Mouse (Mus musculus): ENCODE data around the gene Zcwpw1. TPM values are rescaled to one million over a fixed set of nuclear protein-coding genes. Genes with fewer than 3 reads are reported as not detected.
"Not testable (repeated sequence)": the region's sequence is repeated elsewhere in the genome, so short reads cannot be mapped to it uniquely, and the experiment has no call there.

Gene Zcwpw1
- total RNA-seq, 2 experiments from 2014 or later, result 5.2 to 7.1 TPM

- DNase-seq, result not testable (repeated sequence)
These were observed 48.4 kb downstream of the Zcwpw1 start, which contains the start of gene Pilra for GRCm38 (mm10) chr5:137835966-137836520. TSS of gene Pilra (minus strand) at chr5:137836281.

GRCm38 (mm10) chr5:137836611-137837010 lies 49.0 kb downstream of the Zcwpw1 start:
- no peak for DNase-seq

GRCm38 (mm10) chr5:137837110-137837509 lies 49.5 kb downstream of the Zcwpw1 start:
- DNase-seq, result not testable (repeated sequence)

GRCm38 (mm10) chr5:137850313-137850712 lies 62.7 kb downstream of the Zcwpw1 start:
- not testable (repeated sequence) for DNase-seq

GRCm38 (mm10) chr5:137854907-137855306 lies 67.3 kb downstream of the Zcwpw1 start:
- DNase-seq, result not testable (repeated sequence)

- DNase-seq, result not testable (repeated sequence)
These were observed 69.3 kb downstream of the Zcwpw1 start for GRCm38 (mm10) chr5:137856870-137857269.

- not testable (repeated sequence) for DNase-seq
These were observed 70.5 kb downstream of the Zcwpw1 start, which contains the start of gene Pilrb1 for GRCm38 (mm10) chr5:137857960-137858710. TSS of gene Pilrb1 (minus strand) at chr5:137858106.

GRCm38 (mm10) chr5:137864008-137864407 lies 76.4 kb downstream of the Zcwpw1 start:
- DNase-seq, result not testable (repeated sequence)

- DNase-seq, result not testable (repeated sequence)
These were observed 81.0 kb downstream of the Zcwpw1 start for GRCm38 (mm10) chr5:137868600-137868999.

GRCm38 (mm10) chr5:137871644-137872380 lies 84.2 kb downstream of the Zcwpw1 start, which contains the start of gene Pilrb2:
TSS of gene Pilrb2 (minus strand) at chr5:137871815.
- DNase-seq, result not testable (repeated sequence)

Other genes starting within 250 kb of the Zcwpw1 start
- gene Actl6b, start 234.3 kb upstream of the Zcwpw1 start, total RNA-seq (2021), result 100 to 1,000 TPM; 127 to 138 TPM
- gene Tfr2, start 218.0 kb upstream of the Zcwpw1 start, total RNA-seq (2021), result 10 to 100 TPM; 13.4 to 16.1 TPM
- gene Mospd3, start 186.7 kb upstream of the Zcwpw1 start, total RNA-seq (2021), result 10 to 100 TPM; 26.0 to 27.4 TPM
- gene Pcolce, start 174.0 kb upstream of the Zcwpw1 start, total RNA-seq (2021), result 1 to 10 TPM; 8.4 to 8.8 TPM
- gene Fbxo24, start 158.8 kb upstream of the Zcwpw1 start, total RNA-seq (2021), result under 1 TPM; 0.18 to 0.77 TPM
- 10 to 100 TPM; 21.8 to 25.3 TPM for gene Lrch4, start 158.7 kb upstream of the Zcwpw1 start, total RNA-seq (2021)
- 10 to 100 TPM; 18.6 to 23.9 TPM for gene Gm20605, start 158.6 kb upstream of the Zcwpw1 start, total RNA-seq (2021)
- gene Sap25, start 146.5 kb upstream of the Zcwpw1 start, total RNA-seq (2021), result 10 to 100 TPM; 10.1 to 13.3 TPM
- gene Irs3, start 142.1 kb upstream of the Zcwpw1 start, total RNA-seq (2021), result under 1 TPM; 0.15 to 0.28 TPM
- gene Agfg2, start 103.1 kb upstream of the Zcwpw1 start, total RNA-seq (2021), result 10 to 100 TPM; 57.7 to 61.1 TPM
- 10 to 100 TPM; 65.4 to 66.3 TPM for gene Nyap1, start 46.2 kb upstream of the Zcwpw1 start, total RNA-seq (2021)
- gene Tsc22d4, start 42.1 kb upstream of the Zcwpw1 start, total RNA-seq (2021), result 100 to 1,000 TPM; 170 to 176 TPM
- 10 to 100 TPM; 24.1 to 24.6 TPM for gene Ppp1r35, start 8.9 kb upstream of the Zcwpw1 start, total RNA-seq (2021)
- gene Mepce, start 143 bp upstream of the Zcwpw1 start, total RNA-seq (2021), result 10 to 100 TPM; 40.8 to 44.5 TPM
- 1 to 10 TPM in 1 of 2 experiments, under 1 TPM in 1; 0.67 to 1.3 TPM for gene Pilra, start 48.5 kb downstream of the Zcwpw1 start, total RNA-seq (2021)
- not detected for gene Pilrb1, start 70.3 kb downstream of the Zcwpw1 start, total RNA-seq (2021)
- gene Pilrb2, start 84.0 kb downstream of the Zcwpw1 start, total RNA-seq (2021), result not detected
- gene Cyp3a13, start 133.8 kb downstream of the Zcwpw1 start, total RNA-seq (2021), result under 1 TPM in 1 of 2 experiments, not detected in 1; 0.25 TPM
- 10 to 100 TPM; 26.5 to 31.6 TPM for gene Gjc3, start 175.3 kb downstream of the Zcwpw1 start, total RNA-seq (2021)
- not detected for gene Azgp1, start 193.7 kb downstream of the Zcwpw1 start, total RNA-seq (2021)
- gene Smok3a, start 233.5 kb downstream of the Zcwpw1 start, total RNA-seq (2021), result not detected
- gene Smok3b, start 233.6 kb downstream of the Zcwpw1 start, total RNA-seq (2021), result not detected

Measured in layer of hippocampus, postnatal 36 days (tissue).